Mouse (Mus musculus): ENCODE data around the gene Stag1. TPM values are rescaled to one million over a fixed set of nuclear protein-coding genes. Genes with fewer than 3 reads are reported as not detected.

Gene Stag1
- polyA plus RNA-seq, 1 experiment from 2014 or later = 40.9 TPM

DNA sequence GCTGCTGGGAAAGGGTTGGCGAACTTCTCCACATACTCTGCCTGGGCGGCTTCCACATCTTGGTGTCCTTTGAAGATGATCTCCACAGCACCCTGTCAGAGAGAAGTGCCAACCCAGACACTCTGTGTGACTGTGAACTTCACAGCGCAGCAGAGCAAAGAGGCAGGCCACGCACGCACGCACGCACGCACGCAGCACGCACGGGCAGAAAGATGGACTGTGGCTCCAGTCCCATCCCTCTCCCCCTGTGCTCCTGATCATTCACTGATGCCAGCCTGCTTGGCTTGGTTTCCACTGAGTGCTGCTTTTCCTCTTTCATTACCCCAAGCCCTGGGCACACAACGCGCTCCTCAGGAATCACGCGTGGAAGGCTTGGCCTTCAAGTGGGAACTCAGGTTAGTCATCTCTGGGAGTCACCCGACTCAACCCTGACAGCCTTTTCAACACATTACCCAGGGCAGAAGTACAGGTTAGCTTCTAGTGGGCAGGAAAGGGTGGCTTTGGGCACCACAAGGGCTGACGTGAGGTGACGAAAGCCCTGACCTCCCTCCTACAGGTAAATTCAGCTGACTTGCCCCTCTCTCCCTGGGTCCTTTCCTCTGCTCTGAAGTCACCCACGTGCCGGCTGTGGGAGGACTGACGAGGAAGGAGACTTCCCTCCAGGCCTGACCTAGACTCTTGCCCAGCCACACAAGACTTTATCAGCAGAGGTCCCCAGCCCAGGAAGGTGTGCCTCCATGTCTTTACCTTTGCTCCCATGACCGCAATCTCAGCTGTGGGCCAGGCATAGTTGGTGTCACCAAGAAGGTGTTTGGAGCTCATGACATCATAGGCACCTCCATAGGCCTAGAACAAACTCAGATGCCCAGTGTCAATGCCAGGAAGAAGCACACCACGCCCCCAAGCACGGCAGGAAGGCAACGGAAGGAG lies 387.0 kb downstream of the Stag1 start:
- Histone ChIP-seq H3K36me3 (ENCODE audit: insufficient read depth, low read length) (0 out of 2 replicates have a peak, but pooled peaks cover 9% of the 10 kb centered on the region), H3K27ac (no peak overlapping the region), H3K4me3 (replicated peaks; ENCODE audit: low read depth, low read length) (no peak overlapping the region), H3K4me1 (replicated peaks; ENCODE audit: insufficient read depth, low read length) (no peaks in the 10 kb centered on the region), H3K9ac (ENCODE audit: low read depth, low read length) (no peak overlapping the region), H3K9me3 (replicated peaks; ENCODE audit: low read length) (no peaks in the 10 kb centered on the region), H3K27me3 (ENCODE audit: insufficient read depth, low read length) (no peaks in the 10 kb centered on the region), H3K4me2 (ENCODE audit: low read length) (no peak overlapping the region)
- no peak for ATAC-seq (replicated peaks; ENCODE audit: low FRiP score, low read depth)
- TF ChIP-seq CTCF (IDR thresholded peaks at IDR 0.05; ENCODE audit: low read depth) = no peak
- 93% methylated on average over 25 of the region's 25 CpGs for WGBS
- DNase-seq (ENCODE audit: low spot score) = no peak

DNA sequence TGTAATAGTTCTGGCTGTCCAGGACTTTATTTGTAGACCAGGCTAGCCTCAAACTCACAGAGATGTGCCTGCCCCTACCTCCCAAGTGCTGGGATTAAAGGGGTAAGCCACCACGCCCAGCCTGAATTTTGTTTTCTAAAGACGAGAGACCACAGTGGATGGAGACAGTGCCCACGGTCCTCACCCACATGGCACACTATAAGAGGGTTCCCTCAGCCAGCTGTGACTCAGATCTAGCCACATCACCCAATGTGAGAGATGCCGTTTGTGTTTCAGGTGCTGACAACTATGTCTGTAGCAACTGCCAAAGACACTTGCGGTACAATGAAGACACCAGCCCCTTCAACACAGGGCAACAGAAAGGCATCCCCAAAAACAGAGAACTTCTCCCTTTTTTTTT lies 389.4 kb downstream of the Stag1 start:
- WGBS = 95% methylated on average over 5 of the region's 5 CpGs
- Histone ChIP-seq H3K4me2 (ENCODE audit: low read length) (no peak overlapping the region), H3K9ac (ENCODE audit: low read depth, low read length) (no peak overlapping the region), H3K9me3 (replicated peaks; ENCODE audit: low read length) (no peaks in the 10 kb centered on the region), H3K36me3 (ENCODE audit: insufficient read depth, low read length) (0 out of 2 replicates have a peak, but pooled peaks cover 9% of the 10 kb centered on the region), H3K4me1 (replicated peaks; ENCODE audit: insufficient read depth, low read length) (no peaks in the 10 kb centered on the region), H3K4me3 (replicated peaks; ENCODE audit: low read depth, low read length) (no peak overlapping the region), H3K27ac (no peak overlapping the region), H3K27me3 (ENCODE audit: insufficient read depth, low read length) (no peaks in the 10 kb centered on the region)
- ATAC-seq (replicated peaks; ENCODE audit: low FRiP score, low read depth) = no peak
- DNase-seq (ENCODE audit: low spot score) = no peak
- no peak for TF ChIP-seq CTCF (IDR thresholded peaks at IDR 0.05; ENCODE audit: low read depth)

- H3K27ac ChIP-seq = no peak overlapping the region
- no peak for ATAC-seq (replicated peaks; ENCODE audit: low FRiP score, low read depth)
- H3K9ac ChIP-seq (ENCODE audit: low read depth, low read length) = no peak overlapping the region
- H3K27me3 ChIP-seq (ENCODE audit: insufficient read depth, low read length) = no peaks in the 10 kb centered on the region
- H3K4me2 ChIP-seq (ENCODE audit: low read length) = no peak overlapping the region
- TF ChIP-seq CTCF (IDR thresholded peaks at IDR 0.05; ENCODE audit: low read depth) = no peak
- 0 out of 2 replicates have a peak, but pooled peaks cover 13% of the 10 kb centered on the region for H3K36me3 ChIP-seq (ENCODE audit: insufficient read depth, low read length)
- 92% methylated on average over 3 of the region's 3 CpGs for WGBS
- DNase-seq (ENCODE audit: low spot score) = no peak
- H3K4me1 ChIP-seq (replicated peaks; ENCODE audit: insufficient read depth, low read length) = no peaks in the 10 kb centered on the region
- no peaks in the 10 kb centered on the region for H3K9me3 ChIP-seq (replicated peaks; ENCODE audit: low read length)
- H3K4me3 ChIP-seq (replicated peaks; ENCODE audit: low read depth, low read length) = no peak overlapping the region
Observed at GRCm38 (mm10) chr9:100987850-100988249, 390.3 kb downstream of the Stag1 start.

GRCm38 (mm10) chr9:100990609-100991008 lies 393.0 kb downstream of the Stag1 start:
- ATAC-seq (replicated peaks; ENCODE audit: low FRiP score, low read depth) (no peak), DNase-seq (ENCODE audit: low spot score) (no peak)
- Histone ChIP-seq H3K36me3 (ENCODE audit: insufficient read depth, low read length) (peaks cover 25% of the 10 kb centered on the region; the same call in 1 of the 2 replicates), H3K9me3 (replicated peaks; ENCODE audit: low read length) (no peaks in the 10 kb centered on the region), H3K4me3 (replicated peaks; ENCODE audit: low read depth, low read length) (no peak overlapping the region), H3K4me1 (replicated peaks; ENCODE audit: insufficient read depth, low read length) (no peaks in the 10 kb centered on the region), H3K9ac (ENCODE audit: low read depth, low read length) (no peak overlapping the region), H3K27ac (no peak overlapping the region), H3K4me2 (ENCODE audit: low read length) (no peak overlapping the region), H3K27me3 (ENCODE audit: insufficient read depth, low read length) (no peaks in the 10 kb centered on the region)
- WGBS = 86% methylated on average over 5 of the region's 5 CpGs
- TF ChIP-seq CTCF (IDR thresholded peaks at IDR 0.05; ENCODE audit: low read depth) = no peak

- DNase-seq (ENCODE audit: low spot score) (no peak), ATAC-seq (replicated peaks; ENCODE audit: low FRiP score, low read depth) (no peak)
- WGBS = 93% methylated on average over 2 of the region's 2 CpGs
- no peaks in the 10 kb centered on the region for H3K4me1 ChIP-seq (replicated peaks; ENCODE audit: insufficient read depth, low read length)
- H3K9me3 ChIP-seq (replicated peaks; ENCODE audit: low read length) = no peaks in the 10 kb centered on the region
- no peak overlapping the region for H3K9ac ChIP-seq (ENCODE audit: low read depth, low read length)
- H3K4me3 ChIP-seq (replicated peaks; ENCODE audit: low read depth, low read length) = no peak overlapping the region
- no peak overlapping the region for H3K27ac ChIP-seq
- no peak for TF ChIP-seq CTCF (IDR thresholded peaks at IDR 0.05; ENCODE audit: low read depth)
- peaks cover 24% of the 10 kb centered on the region; the same call in 1 of the 2 replicates for H3K36me3 ChIP-seq (ENCODE audit: insufficient read depth, low read length)
- no peaks in the 10 kb centered on the region for H3K27me3 ChIP-seq (ENCODE audit: insufficient read depth, low read length)
- H3K4me2 ChIP-seq (ENCODE audit: low read length) = no peak overlapping the region
Observed at GRCm38 (mm10) chr9:100991321-100991720, 393.7 kb downstream of the Stag1 start.

GRCm38 (mm10) chr9:100992191-100992590 lies 394.6 kb downstream of the Stag1 start:
- no peak overlapping the region for H3K27ac ChIP-seq
- no peaks in the 10 kb centered on the region for H3K9me3 ChIP-seq (replicated peaks; ENCODE audit: low read length)
- no peak for TF ChIP-seq CTCF (IDR thresholded peaks at IDR 0.05; ENCODE audit: low read depth)
- H3K36me3 ChIP-seq (ENCODE audit: insufficient read depth, low read length) = peaks cover 22% of the 10 kb centered on the region; the same call in 1 of the 2 replicates
- DNase-seq (ENCODE audit: low spot score) (no peak), ATAC-seq (replicated peaks; ENCODE audit: low FRiP score, low read depth) (no peak)
- WGBS = 97% methylated on average over 2 of the region's 2 CpGs
- H3K4me2 ChIP-seq (ENCODE audit: low read length) = no peak overlapping the region
- H3K9ac ChIP-seq (ENCODE audit: low read depth, low read length) = no peak overlapping the region
- H3K27me3 ChIP-seq (ENCODE audit: insufficient read depth, low read length) = no peaks in the 10 kb centered on the region
- H3K4me3 ChIP-seq (replicated peaks; ENCODE audit: low read depth, low read length) = no peak overlapping the region
- H3K4me1 ChIP-seq (replicated peaks; ENCODE audit: insufficient read depth, low read length) = no peaks in the 10 kb centered on the region

Data from kidney, postnatal 0 days (tissue).